Mouse (Mus musculus): ENCODE measurements around the gene Olfr61.

GRCm38 (mm10) chr7:140659630-140660029 is 30.9 kb downstream of the Olfr61 start, which contains the start of gene Olfr539:
- no peak for TF ChIP-seq POLR2A (IDR thresholded peaks at IDR 0.05; ENCODE audit: insufficient read length, low read depth)
- TF ChIP-seq TCF12 (IDR thresholded peaks at IDR 0.05; ENCODE audit: insufficient read depth, poor library complexity, severe bottlenecking) = no peak
- no peak for TF ChIP-seq CEBPB (IDR thresholded peaks at IDR 0.05; ENCODE audit: insufficient read depth, poor library complexity, severe bottlenecking)
- TF ChIP-seq MAX (IDR thresholded peaks at IDR 0.05; ENCODE audit: low read depth) = no peak
- TF ChIP-seq MYOD1 (IDR thresholded peaks at IDR 0.05; ENCODE audit: control insufficient read depth in 1 of 3, insufficient read length in 2 of 3, low read depth in 2 of 3) = no peak
- TF ChIP-seq TCF3 (IDR thresholded peaks at IDR 0.05; ENCODE audit: insufficient read length, low read depth) = no peak
- TF ChIP-seq E2F4 (IDR thresholded peaks at IDR 0.05; ENCODE audit: insufficient read depth) = no peak
- no peak for TF ChIP-seq REST (IDR thresholded peaks at IDR 0.05; ENCODE audit: insufficient read depth, insufficient read length)

All from myocyte (in vitro differentiated cells).